Mouse (Mus musculus) CH12.LX (cell line): Measurements from ENCODE around the gene Prkar1b. TPM values are rescaled to one million over a fixed set of nuclear protein-coding genes. Genes with fewer than 3 reads are reported as not detected.

ENCODE experiments used
- DNase-seq: peaks from one replicate; pipeline ENCODE4 v3.0.0-alpha.2; 2013; ENCODE audit errors: extremely low read depth
- H3K27ac ChIP-seq: 2 replicates; pipeline ENCODE4 v1.5.1; 2012; ENCODE audit warnings: low read depth, mild to moderate bottlenecking, control low read depth, moderate library complexity; ENCODE audit not compliant: insufficient read depth
- H3K27me3 ChIP-seq: replicated peaks from 2 replicates; pipeline ENCODE3; 2012; ENCODE audit warnings: inconsistent platforms
- H3K36me3 ChIP-seq, 2 experiments: replicated peaks in 1 of 2; 2 replicates each; pipeline versions ENCODE3 to v1.6.1; 2012; ENCODE audit warnings: inconsistent platforms in 1 of 2, low read length in 1 of 2, mild to moderate bottlenecking in 1 of 2, mixed read lengths in 1 of 2, moderate library complexity in 1 of 2; ENCODE audit not compliant: control insufficient read depth in 1 of 2, insufficient read depth in 1 of 2
- H3K4me1 ChIP-seq, 2 experiments: 2 replicates each; pipeline ENCODE4 v1.6.1; 2012; ENCODE audit warnings: inconsistent platforms in 1 of 2, moderate library complexity in 1 of 2; ENCODE audit not compliant: insufficient read depth in 2 of 2, control insufficient read depth in 1 of 2
- H3K4me2 ChIP-seq: 2 replicates; pipeline ENCODE4 v1.6.1; 2012; ENCODE audit warnings: low read depth, mild to moderate bottlenecking, control low read depth; ENCODE audit not compliant: poor library complexity, insufficient read depth, severe bottlenecking
- H3K4me3 ChIP-seq, 3 experiments: fragments of 150-350 bp in 1 of 3; sonication (generic) in 1 of 3; replicated peaks in 1 of 3; 2 replicates each; pipeline versions ENCODE3 to v1.5.1; 2011 to 2012; ENCODE audit warnings: low read depth in 2 of 3, low read length in 2 of 3, mild to moderate bottlenecking in 2 of 3, moderate library complexity in 2 of 3, control low read depth in 1 of 3, improper control_type of control experiment in 1 of 3, inconsistent platforms in 1 of 3, mixed read lengths in 1 of 3; ENCODE audit not compliant: poor library complexity in 1 of 3
- H3K79me2 ChIP-seq: replicated peaks from 2 replicates; pipeline ENCODE4 v1.6.1; 2012; ENCODE audit warnings: mild to moderate bottlenecking, moderate library complexity; ENCODE audit not compliant: control insufficient read depth, poor library complexity, insufficient read depth, severe bottlenecking; ENCODE audit errors: extremely low read depth
- H3K9ac ChIP-seq: 2 replicates; pipeline ENCODE4 v1.6.1; 2012; ENCODE audit warnings: low read depth, mild to moderate bottlenecking, control low read depth, moderate library complexity; ENCODE audit not compliant: insufficient read depth
- H3K9me3 ChIP-seq: replicated peaks from 2 replicates; pipeline ENCODE3; 2012; ENCODE audit warnings: low read length, inconsistent platforms, mixed read lengths
- BHLHE40 ChIP-seq: IDR thresholded peaks from 2 replicates; pipeline ENCODE4 v1.6.1; 2011; ENCODE audit warnings: mild to moderate bottlenecking, low read depth, low read length, improper control_type of control experiment
- CHD1 ChIP-seq: IDR thresholded peaks from 2 replicates; pipeline ENCODE4 v1.6.1; 2012; ENCODE audit warnings: low read depth, low read length, improper control_type of control experiment, inconsistent platforms
- CHD2 ChIP-seq: IDR thresholded peaks from 2 replicates; pipeline ENCODE4 v1.6.1; 2011; ENCODE audit warnings: low read length, improper control_type of control experiment
- E2F4 ChIP-seq: IDR thresholded peaks from 2 replicates; pipeline ENCODE4 v1.6.1; 2011; ENCODE audit warnings: low read depth, low read length, improper control_type of control experiment; ENCODE audit not compliant: insufficient replicate concordance
- ELF1 ChIP-seq: IDR thresholded peaks from 2 replicates; pipeline ENCODE4 v1.6.1; 2014; ENCODE audit warnings: low read depth, mild to moderate bottlenecking, inconsistent platforms, low read length, improper control_type of control experiment
- ETS1 ChIP-seq: conservative IDR thresholded peaks from 2 replicates; pipeline ENCODE4 v1.6.1; 2012; ENCODE audit warnings: low read depth, mild to moderate bottlenecking, inconsistent platforms, low read length, improper control_type of control experiment, moderate library complexity
- GABPA ChIP-seq: IDR thresholded peaks from 2 replicates; pipeline ENCODE4 v1.6.1; 2012; ENCODE audit warnings: low read depth, low read length, improper control_type of control experiment, inconsistent platforms; ENCODE audit not compliant: insufficient replicate concordance
- HCFC1 ChIP-seq: IDR thresholded peaks from 2 replicates; pipeline ENCODE4 v1.6.1; 2012; ENCODE audit warnings: low read depth, mild to moderate bottlenecking, inconsistent platforms, low read length, improper control_type of control experiment
- IRF4 ChIP-seq: IDR thresholded peaks from 2 replicates; pipeline ENCODE4 v1.6.1; 2014; ENCODE audit warnings: low read depth, mild to moderate bottlenecking, inconsistent platforms, low read length, improper control_type of control experiment
- JUND ChIP-seq: conservative IDR thresholded peaks from 2 replicates; pipeline ENCODE4 v1.6.1; 2011; ENCODE audit warnings: low read depth, low read length, improper control_type of control experiment
- MAFK ChIP-seq: IDR thresholded peaks from 2 replicates; pipeline ENCODE4 v1.6.1; 2011; ENCODE audit warnings: low read length, improper control_type of control experiment; ENCODE audit not compliant: insufficient replicate concordance
- MAX ChIP-seq: IDR thresholded peaks from 2 replicates; pipeline ENCODE4 v1.6.1; 2011; ENCODE audit warnings: low read length, improper control_type of control experiment
- MXI1 ChIP-seq: IDR thresholded peaks from 2 replicates; pipeline ENCODE4 v1.6.1; 2011; ENCODE audit warnings: mild to moderate bottlenecking, low read depth, low read length, improper control_type of control experiment
- MYC ChIP-seq: IDR thresholded peaks from 2 replicates; pipeline ENCODE4 v1.6.1; 2011; ENCODE audit warnings: low read depth, mild to moderate bottlenecking, improper control_type of control experiment, low read length
- NRF1 ChIP-seq: IDR thresholded peaks from 2 replicates; pipeline ENCODE4 v1.6.1; 2014; ENCODE audit warnings: low read depth, mild to moderate bottlenecking, inconsistent platforms, low read length, improper control_type of control experiment, moderate library complexity
- POLR2A ChIP-seq: IDR thresholded peaks from 2 replicates; pipeline ENCODE4 v1.6.1; 2011; ENCODE audit warnings: low read depth, mild to moderate bottlenecking, improper control_type of control experiment, low read length
- RAD21 ChIP-seq: IDR thresholded peaks from 2 replicates; pipeline ENCODE4 v1.6.1; 2011; ENCODE audit warnings: low read depth, mild to moderate bottlenecking, low read length, improper control_type of control experiment, moderate library complexity
- RCOR1 ChIP-seq: conservative IDR thresholded peaks from 2 replicates; pipeline ENCODE4 v1.6.1; 2012; ENCODE audit warnings: low read depth, mild to moderate bottlenecking, inconsistent platforms, low read length, improper control_type of control experiment
- SIN3A ChIP-seq: IDR thresholded peaks from 2 replicates; pipeline ENCODE4 v1.6.1; 2012; ENCODE audit warnings: low read length, improper control_type of control experiment, inconsistent platforms
- SMC3 ChIP-seq: IDR thresholded peaks from 2 replicates; pipeline ENCODE4 v1.6.1; 2011; ENCODE audit warnings: low read depth, low read length, improper control_type of control experiment
- TBP ChIP-seq: conservative IDR thresholded peaks from 2 replicates; pipeline ENCODE4 v1.6.1; 2011; ENCODE audit warnings: low read depth, low read length, improper control_type of control experiment
- TCF12 ChIP-seq: IDR thresholded peaks from 2 replicates; pipeline ENCODE4 v1.6.1; 2014; ENCODE audit warnings: low read depth, mild to moderate bottlenecking, inconsistent platforms, low read length, improper control_type of control experiment
- UBTF ChIP-seq: IDR thresholded peaks from 2 replicates; pipeline ENCODE4 v1.6.1; 2012; ENCODE audit warnings: low read depth, mild to moderate bottlenecking, inconsistent platforms, low read length, improper control_type of control experiment, moderate library complexity
- USF1 ChIP-seq: IDR thresholded peaks from 2 replicates; pipeline ENCODE4 v1.6.1; 2014; ENCODE audit warnings: low read depth, mild to moderate bottlenecking, inconsistent platforms, low read length, improper control_type of control experiment
- USF2 ChIP-seq: conservative IDR thresholded peaks from 2 replicates; pipeline ENCODE4 v1.6.1; 2011; ENCODE audit warnings: low read depth, low read length, improper control_type of control experiment
- ZNF384 ChIP-seq: IDR thresholded peaks from 2 replicates; pipeline ENCODE4 v1.6.1; 2012; ENCODE audit warnings: low read depth, low read length, improper control_type of control experiment, inconsistent platforms
- dilution Hi-C: fragments of 300-500 bp; cut with MboI; formaldehyde crosslinking; loops from 2 replicates; pipeline ENCODE4 v1.14.3; 2020; ENCODE audit warnings: low sequenced_read_pairs; ENCODE audit not compliant: extremely low pct_unique_long_range_greater_than_20kb, extremely low pct_ligation_motif_present
- in situ Hi-C: fragments of 300-500 bp; cut with MboI; formaldehyde crosslinking; loops from 3 replicates; pipeline ENCODE4 v1.14.3; 2019; ENCODE audit warnings: low sequenced_read_pairs, low pct_ligation_motif_present, low pct_unique_long_range_greater_than_20kb, mixed read lengths
- polyA plus RNA-seq: library from polyadenylated mRNA; unstranded; fragments of >175 nt; gene quantifications from 2 replicates; pipeline ENCODE4 v1.2.1, GENCODE M21; 2012; ENCODE audit warnings: low read depth; ENCODE audit not compliant: insufficient read length
- total RNA-seq, 2 experiments: library from RNA; depleted of rRNA; stranded (reverse); fragments of 300-350 nt in 1 of 2; fragments of >200 nt in 1 of 2; gene quantifications; 2 replicates each; pipeline ENCODE4 v1.2.3; 2012 to 2014

The Prkar1b gene
- total and polyA plus RNA-seq, 3 experiments, result not detected

DNA sequence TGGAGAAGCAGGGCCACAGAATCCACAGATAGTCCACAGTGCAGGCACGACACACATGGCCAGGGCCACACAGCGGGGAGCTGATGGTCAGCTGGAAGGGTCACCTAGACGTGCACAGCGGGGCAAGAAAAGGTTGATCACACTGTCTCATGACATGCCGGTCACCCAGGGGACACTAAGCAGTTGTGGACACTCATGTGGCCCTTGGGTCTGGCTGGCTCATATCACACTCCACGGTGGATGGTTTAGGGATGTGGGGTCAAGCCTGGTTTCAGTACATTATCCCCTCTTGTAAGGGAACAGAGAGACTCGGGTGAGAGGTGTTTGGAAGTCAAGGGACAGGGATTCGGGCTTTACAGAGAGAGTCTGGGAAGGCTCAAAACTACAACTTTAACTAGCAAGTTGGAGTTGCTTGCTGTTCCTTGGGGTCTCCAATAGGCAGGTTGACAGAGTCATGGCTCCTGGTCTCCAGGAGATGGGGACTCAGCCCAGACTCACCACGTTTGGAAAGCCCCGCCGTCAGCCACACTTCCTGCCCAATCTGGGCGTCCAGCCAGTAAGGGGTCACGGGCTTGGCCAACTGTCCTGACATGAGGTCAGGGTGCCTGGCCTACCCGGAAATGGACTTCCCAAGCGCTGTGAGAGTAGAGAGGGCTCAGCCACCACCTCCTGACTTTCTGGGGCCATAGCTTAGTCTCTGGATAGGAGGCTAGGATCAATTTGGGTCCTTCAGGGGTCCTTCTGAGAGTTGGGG, 132.3 kb downstream of the Prkar1b start:
- Histone ChIP-seq H3K4me1 (no peaks in the 10 kb centered on the region), H3K9ac (no peak overlapping the region), H3K36me3 (no peaks in the 10 kb centered on the region), H3K9me3 (no peaks in the 10 kb centered on the region), H3K79me2 (no peaks in the 10 kb centered on the region), H3K4me3 (no peak overlapping the region), H3K27me3 (no peaks in the 10 kb centered on the region), H3K27ac (no peak overlapping the region), H3K4me2 (no peak overlapping the region)
- DNase-seq, result no peak
- TF ChIP-seq ELF1, result 0 out of 2 replicates have a peak, but pooled peaks have one; percentile 7
- TF ChIP-seq JUND, result no peak
- TF ChIP-seq HCFC1, result no peak
- no peak for TF ChIP-seq CHD1
- TF ChIP-seq USF2, result no peak
- TF ChIP-seq POLR2A, result no peak
- TF ChIP-seq ETS1, result no peak
- no peak for TF ChIP-seq E2F4
- no peak for TF ChIP-seq BHLHE40
- in situ Hi-C loops (no loop called here), dilution Hi-C loops (no loop called here)

- no peak for TF ChIP-seq RCOR1
- Histone ChIP-seq H3K27me3 (no peaks in the 10 kb centered on the region), H3K4me3 (no peak overlapping the region), H3K27ac (no peak overlapping the region), H3K9ac (no peak overlapping the region), H3K4me2 (no peak overlapping the region), H3K36me3 (no peaks in the 10 kb centered on the region), H3K9me3 (no peaks in the 10 kb centered on the region), H3K79me2 (no peaks in the 10 kb centered on the region), H3K4me1 (no peaks in the 10 kb centered on the region)
- in situ Hi-C loops (no loop called here), dilution Hi-C loops (no loop called here)
- no peak for DNase-seq
Measured at GRCm38 (mm10) chr5:139015097-139015496, 134.7 kb downstream of the Prkar1b start.

GRCm38 (mm10) chr5:139010649-139011048, 139.2 kb downstream of the Prkar1b start:
- dilution Hi-C loops (no loop called here), in situ Hi-C loops (no loop called here)
- H3K36me3 ChIP-seq, result no peaks in the 10 kb centered on the region
- peaks cover 0 to 8% of the 10 kb centered on the region in 2 experiments; a peak in 1 of 4 replicates for H3K4me1 ChIP-seq
- H3K27ac ChIP-seq, result no peak overlapping the region
- H3K4me3 ChIP-seq, result no peak overlapping the region
- H3K9me3 ChIP-seq, result no peaks in the 10 kb centered on the region
- no peaks in the 10 kb centered on the region for H3K27me3 ChIP-seq
- H3K9ac ChIP-seq, result no peak overlapping the region
- H3K79me2 ChIP-seq, result no peaks in the 10 kb centered on the region
- no peak overlapping the region for H3K4me2 ChIP-seq
- TF ChIP-seq TCF12 (no peak), SMC3 (no peak), MXI1 (no peak), MYC (no peak), GABPA (no peak), SIN3A (no peak), CHD1 (no peak), USF2 (no peak), RAD21 (no peak), ELF1 (no peak), MAX (no peak), BHLHE40 (no peak), USF1 (no peak), UBTF (no peak), CHD2 (no peak), MAFK (no peak), TBP (no peak), IRF4 (no peak), NRF1 (no peak), ZNF384 (no peak)
- no peak for DNase-seq
